Mouse (Mus musculus): ENCODE data around the gene Senp7. TPM values are rescaled to one million over a fixed set of nuclear protein-coding genes. Genes with fewer than 3 reads are reported as not detected.
"Not testable (repeated sequence)": the region's sequence is repeated elsewhere in the genome, so short reads cannot be mapped to it uniquely, and the experiment has no call there.

The Senp7 gene
- total and polyA plus RNA-seq, 3 experiments: 2.9 to 15.6 (median 14.4) TPM

DNA sequence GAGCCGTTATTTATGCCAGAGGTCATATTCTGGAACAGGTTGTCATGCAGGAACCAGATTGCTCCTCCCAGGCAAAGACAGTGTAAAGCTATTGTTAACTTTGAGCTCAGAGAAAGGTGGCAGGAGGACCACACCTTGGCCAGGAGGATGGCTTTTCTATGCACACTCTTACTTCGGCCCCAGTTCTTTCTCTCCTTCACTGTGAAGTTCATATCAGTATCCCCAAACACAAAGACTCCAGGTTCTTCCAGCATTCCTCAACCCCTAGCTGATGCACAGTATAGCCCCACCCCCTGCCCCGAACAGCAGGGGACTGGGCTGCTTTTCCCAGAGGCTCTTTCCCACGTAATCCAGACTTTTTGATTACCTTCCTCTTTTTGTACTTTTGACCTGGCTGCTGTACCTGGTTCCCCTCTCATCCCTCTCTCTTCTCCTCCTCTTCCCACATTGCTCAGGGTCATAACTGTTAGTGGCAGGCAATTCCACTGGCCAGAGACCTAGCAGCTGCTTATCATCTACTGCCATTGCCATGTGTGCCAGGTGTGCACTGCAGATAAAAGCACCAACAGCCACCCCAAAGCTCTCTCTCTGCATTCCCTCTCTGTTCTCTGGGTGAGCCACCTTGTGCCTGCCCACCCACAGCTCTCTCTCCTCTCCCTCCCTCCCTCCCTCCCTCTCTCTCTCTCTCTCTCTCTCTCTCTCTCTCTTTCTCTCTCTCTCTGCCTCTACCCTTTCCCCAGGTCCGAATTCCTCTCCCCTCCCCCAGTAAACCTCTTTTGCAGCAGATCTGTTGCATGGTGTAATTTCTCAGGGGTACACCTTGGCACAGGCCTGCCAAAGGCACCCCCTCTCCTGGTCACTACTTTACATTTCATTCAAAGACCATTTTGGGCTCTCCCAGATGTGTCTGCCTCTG lies 23.4 kb downstream of the Senp7 start:
- no peak overlapping the region for H3K4me3 ChIP-seq
- intact Hi-C loops (cut with DNase I): no loop called here

DNA sequence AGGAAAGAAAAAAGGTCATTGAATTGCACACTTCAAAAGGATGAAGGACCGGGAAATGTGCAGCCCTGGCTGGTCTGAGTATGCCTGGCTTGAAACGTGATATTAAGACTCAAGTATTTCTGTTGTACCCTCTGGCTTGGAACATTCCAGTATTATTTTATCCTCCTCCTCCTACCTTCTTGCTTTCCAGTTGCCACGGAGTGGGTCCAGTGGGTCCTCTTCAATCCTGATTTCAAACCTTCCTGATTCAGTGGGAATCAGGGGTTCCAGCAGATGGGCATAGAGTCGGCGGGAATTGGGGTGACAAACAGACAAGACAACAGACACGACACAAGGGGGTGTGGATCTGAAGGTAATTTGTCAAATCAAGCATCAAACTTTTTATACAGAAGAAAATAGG lies 24.4 kb downstream of the Senp7 start:
- no peaks in the 10 kb centered on the region for H3K79me2 ChIP-seq (replicated peaks; ENCODE audit: control insufficient read depth, insufficient read depth, low read length)
- TF ChIP-seq CTCF (IDR thresholded peaks at IDR 0.05) (no peak), POLR2A (IDR thresholded peaks at IDR 0.05; ENCODE audit: insufficient read depth, low read depth, low read length) (no peak), EP300 (IDR thresholded peaks at IDR 0.05; ENCODE audit: insufficient read depth, low read depth, low read length) (no peak)
- 73% methylated on average over 6 of the region's 6 CpGs for WGBS
- peaks cover 2% of the 10 kb centered on the region for H3K4me1 ChIP-seq (ENCODE audit: control insufficient read depth, insufficient read depth, low read length)
- intact Hi-C loops (cut with DNase I): no loop called here
- no peak overlapping the region for H3K9ac ChIP-seq (ENCODE audit: low read depth, low read length)
- H3K27ac ChIP-seq: no peak overlapping the region
- H3K4me3 ChIP-seq: no peak overlapping the region
- peaks cover 3% of the 10 kb centered on the region; the same call in 1 of the 2 replicates for H3K36me3 ChIP-seq (ENCODE audit: control insufficient read depth, insufficient read depth, low read length)
- no peaks in the 10 kb centered on the region for H3K27me3 ChIP-seq (ENCODE audit: control insufficient read depth, insufficient read depth, low read length)
- no peak for DNase-seq

More for the DNA sequence above, 23.4 kb downstream of the Senp7 start:
- TF ChIP-seq CTCF (IDR thresholded peaks at IDR 0.05) (no peak), POLR2A (IDR thresholded peaks at IDR 0.05; ENCODE audit: insufficient read depth, low read depth, low read length) (no peak), EP300 (IDR thresholded peaks at IDR 0.05; ENCODE audit: insufficient read depth, low read depth, low read length) (no peak)
- H3K79me2 ChIP-seq (replicated peaks; ENCODE audit: control insufficient read depth, insufficient read depth, low read length): no peaks in the 10 kb centered on the region
- no peak overlapping the region for H3K9ac ChIP-seq (ENCODE audit: low read depth, low read length)
- H3K36me3 ChIP-seq (ENCODE audit: control insufficient read depth, insufficient read depth, low read length): peaks cover 3% of the 10 kb centered on the region; the same call in 1 of the 2 replicates
- H3K27me3 ChIP-seq (ENCODE audit: control insufficient read depth, insufficient read depth, low read length): no peaks in the 10 kb centered on the region
- H3K27ac ChIP-seq: no peak overlapping the region
- no peak for DNase-seq
- WGBS: 42% methylated on average over 5 of the region's 5 CpGs
- H3K4me1 ChIP-seq (ENCODE audit: control insufficient read depth, insufficient read depth, low read length): peaks cover 2% of the 10 kb centered on the region

DNA sequence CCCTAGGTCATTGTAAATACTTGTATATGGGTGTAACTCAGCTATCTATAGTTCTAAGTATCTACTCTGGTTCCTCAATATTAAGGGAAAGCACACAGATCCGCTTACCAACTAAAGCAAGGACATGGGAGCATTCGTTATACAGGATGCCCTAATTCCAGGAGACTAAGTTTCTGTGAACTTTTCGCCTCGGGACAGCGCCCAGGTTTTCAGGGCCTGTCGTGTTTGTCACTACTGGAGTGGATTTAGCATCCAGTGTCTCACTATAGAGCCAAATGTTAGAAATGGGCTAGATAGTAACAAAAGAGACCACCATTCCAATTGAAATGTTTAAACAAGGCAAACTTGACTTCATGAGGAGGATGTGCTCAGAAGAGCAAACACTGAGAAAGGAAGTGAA lies 25.0 kb downstream of the Senp7 start:
- H3K79me2 ChIP-seq (replicated peaks; ENCODE audit: control insufficient read depth, insufficient read depth, low read length); H3K27ac ChIP-seq; H3K27me3 ChIP-seq (ENCODE audit: control insufficient read depth, insufficient read depth, low read length); H3K4me3 ChIP-seq; H3K36me3 ChIP-seq (ENCODE audit: control insufficient read depth, insufficient read depth, low read length); H3K4me1 ChIP-seq (ENCODE audit: control insufficient read depth, insufficient read depth, low read length); DNase-seq; H3K9ac ChIP-seq (ENCODE audit: low read depth, low read length); intact Hi-C loops (cut with DNase I): not testable (repeated sequence)
- WGBS: 89% methylated on average over 6 of the region's 6 CpGs

DNA sequence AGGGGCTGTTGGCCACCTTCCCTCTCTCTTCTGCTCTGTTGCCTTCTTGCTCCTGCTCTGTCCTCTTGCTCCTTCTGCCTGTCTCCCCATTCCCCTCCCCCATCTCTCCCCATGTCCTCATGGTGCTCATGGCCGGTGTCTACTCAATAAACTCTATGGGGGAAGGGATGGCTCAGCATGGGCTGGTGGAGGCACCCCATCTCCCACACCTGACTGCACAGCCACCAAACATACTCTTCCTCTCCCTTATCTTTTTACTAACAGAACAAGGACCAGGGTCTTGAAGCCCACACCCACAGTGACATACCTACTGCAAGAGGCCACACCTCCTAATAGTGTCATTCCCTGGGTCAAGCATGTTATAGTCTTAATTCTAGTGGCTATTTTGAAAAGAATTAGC lies 26.0 kb downstream of the Senp7 start:
- intact Hi-C loops (cut with DNase I): loop anchor here (2.0 kb wide), 2 partner anchors 45 to 107 kb away; partner anchors contain the start of genes Pcnp and Rpl24
- no peaks in the 10 kb centered on the region for H3K79me2 ChIP-seq (replicated peaks; ENCODE audit: control insufficient read depth, insufficient read depth, low read length)
- 78% methylated on average over 1 of the region's 1 CpGs for WGBS
- no peak overlapping the region for H3K27ac ChIP-seq
- peaks cover 2% of the 10 kb centered on the region for H3K4me1 ChIP-seq (ENCODE audit: control insufficient read depth, insufficient read depth, low read length)
- no peaks in the 10 kb centered on the region for H3K27me3 ChIP-seq (ENCODE audit: control insufficient read depth, insufficient read depth, low read length)
- H3K36me3 ChIP-seq (ENCODE audit: control insufficient read depth, insufficient read depth, low read length): peaks cover 3% of the 10 kb centered on the region; the same call in 1 of the 2 replicates
- no peak overlapping the region for H3K4me3 ChIP-seq
- H3K9ac ChIP-seq (ENCODE audit: low read depth, low read length): no peak overlapping the region
- no peak for DNase-seq
- TF ChIP-seq POLR2A (IDR thresholded peaks at IDR 0.05; ENCODE audit: insufficient read depth, low read depth, low read length) (no peak), CTCF (IDR thresholded peaks at IDR 0.05) (no peak), EP300 (IDR thresholded peaks at IDR 0.05; ENCODE audit: insufficient read depth, low read depth, low read length) (no peak)

DNA sequence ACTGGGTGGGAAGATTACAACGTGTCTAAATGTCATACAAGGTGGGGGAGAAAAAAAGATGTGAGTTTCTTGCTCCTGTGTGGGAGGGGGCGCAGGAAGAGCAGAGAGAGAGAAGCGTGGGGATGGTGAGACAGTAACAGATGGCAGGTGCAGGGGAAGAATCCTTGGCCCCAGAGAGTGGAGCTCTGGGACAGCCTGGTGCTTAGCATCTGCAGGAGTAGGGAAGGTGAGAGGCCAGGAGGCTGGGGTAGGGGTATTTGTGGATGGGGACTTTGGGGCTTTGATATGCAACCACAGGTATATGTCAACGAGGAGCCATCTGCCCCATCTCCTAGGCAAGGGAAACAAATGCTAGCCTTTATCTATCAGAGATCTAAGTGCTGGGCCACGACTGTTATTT lies 26.4 kb downstream of the Senp7 start:
- DNase-seq: no peak
- WGBS: 66% methylated on average over 5 of the region's 5 CpGs
- peak overlapping the region; percentile 96; the same call in 1 of the 2 replicates for H3K27ac ChIP-seq
- no peaks in the 10 kb centered on the region for H3K79me2 ChIP-seq (replicated peaks; ENCODE audit: control insufficient read depth, insufficient read depth, low read length)
- no peak overlapping the region for H3K9ac ChIP-seq (ENCODE audit: low read depth, low read length)
- TF ChIP-seq CTCF (IDR thresholded peaks at IDR 0.05): no peak
- no peak for TF ChIP-seq EP300 (IDR thresholded peaks at IDR 0.05; ENCODE audit: insufficient read depth, low read depth, low read length)
- no peak for TF ChIP-seq POLR2A (IDR thresholded peaks at IDR 0.05; ENCODE audit: insufficient read depth, low read depth, low read length)
- no peaks in the 10 kb centered on the region for H3K27me3 ChIP-seq (ENCODE audit: control insufficient read depth, insufficient read depth, low read length)
- H3K36me3 ChIP-seq (ENCODE audit: control insufficient read depth, insufficient read depth, low read length): peaks cover 3% of the 10 kb centered on the region; the same call in 1 of the 2 replicates
- peak overlapping the region; percentile 87; the same call in 1 of the 2 replicates for H3K4me3 ChIP-seq
- intact Hi-C loops (cut with DNase I): loop anchor here (2.0 kb wide), 2 partner anchors 46 to 108 kb away; partner anchors contain the start of genes Pcnp and Rpl24
- H3K4me1 ChIP-seq (ENCODE audit: control insufficient read depth, insufficient read depth, low read length): peaks cover 2% of the 10 kb centered on the region
